Mouse (Mus musculus): ENCODE results near the gene Klhl11. TPM values are rescaled to one million over a fixed set of nuclear protein-coding genes. Genes with fewer than 3 reads are reported as not detected.

The Klhl11 gene
- polyA plus RNA-seq, 1 experiment: 2.3 TPM

- no peak for TF ChIP-seq POLR2A (IDR thresholded peaks at IDR 0.05; ENCODE audit: low read depth, low read length)
- TF ChIP-seq CTCF (conservative IDR thresholded peaks at IDR 0.05; ENCODE audit: insufficient read depth, insufficient read length, low read depth, low read length): no peak
- WGBS: 34% methylated on average over 9 of the region's 9 CpGs
- no peak for DNase-seq
- Histone ChIP-seq H3K27ac (ENCODE audit: insufficient read depth, low read depth, low read length) (no peak overlapping the region), H3K27me3 (replicated peaks; ENCODE audit: control insufficient read depth, insufficient read depth, low read length) (no peaks in the 10 kb centered on the region), H3K4me1 (ENCODE audit: control insufficient read depth, insufficient read depth, low read length) (no peaks in the 10 kb centered on the region), H3K4me3 (ENCODE audit: insufficient read depth, low read depth, low read length) (no peak overlapping the region), H3K36me3 (ENCODE audit: control insufficient read depth, insufficient read depth, low read length) (no peaks in the 10 kb centered on the region)
Measured at GRCm38 (mm10) chr11:100428612-100429199, 43.8 kb downstream of the Klhl11 start.

GRCm38 (mm10) chr11:100426820-100427219 is 45.7 kb downstream of the Klhl11 start:
- H3K27me3 ChIP-seq (replicated peaks; ENCODE audit: control insufficient read depth, insufficient read depth, low read length): no peaks in the 10 kb centered on the region
- DNase-seq: no peak
- H3K4me3 ChIP-seq (ENCODE audit: insufficient read depth, low read depth, low read length): no peak overlapping the region
- no peaks in the 10 kb centered on the region for H3K4me1 ChIP-seq (ENCODE audit: control insufficient read depth, insufficient read depth, low read length)
- no peak for TF ChIP-seq CTCF (conservative IDR thresholded peaks at IDR 0.05; ENCODE audit: insufficient read depth, insufficient read length, low read depth, low read length)
- H3K36me3 ChIP-seq (ENCODE audit: control insufficient read depth, insufficient read depth, low read length): no peaks in the 10 kb centered on the region
- 77% methylated on average over 3 of the region's 3 CpGs for WGBS
- H3K27ac ChIP-seq (ENCODE audit: insufficient read depth, low read depth, low read length): no peak overlapping the region

GRCm38 (mm10) chr11:100425851-100426250 is 46.7 kb downstream of the Klhl11 start:
- no peaks in the 10 kb centered on the region for H3K36me3 ChIP-seq (ENCODE audit: control insufficient read depth, insufficient read depth, low read length)

GRCm38 (mm10) chr11:100423836-100424235 is 48.7 kb downstream of the Klhl11 start:
- no peak for DNase-seq
- Histone ChIP-seq H3K36me3 (ENCODE audit: control insufficient read depth, insufficient read depth, low read length) (no peaks in the 10 kb centered on the region), H3K27me3 (replicated peaks; ENCODE audit: control insufficient read depth, insufficient read depth, low read length) (no peaks in the 10 kb centered on the region), H3K4me1 (ENCODE audit: control insufficient read depth, insufficient read depth, low read length) (no peaks in the 10 kb centered on the region), H3K27ac (ENCODE audit: insufficient read depth, low read depth, low read length) (no peak overlapping the region), H3K4me3 (ENCODE audit: insufficient read depth, low read depth, low read length) (no peak overlapping the region)
- TF ChIP-seq CTCF (conservative IDR thresholded peaks at IDR 0.05; ENCODE audit: insufficient read depth, insufficient read length, low read depth, low read length) (no peak), POLR2A (IDR thresholded peaks at IDR 0.05; ENCODE audit: low read depth, low read length) (no peak)
- 95% methylated on average over 7 of the region's 7 CpGs for WGBS

More at GRCm38 (mm10) chr11:100425851-100426250, 46.7 kb downstream of the Klhl11 start:
- H3K27ac ChIP-seq (ENCODE audit: insufficient read depth, low read depth, low read length): no peak overlapping the region
- TF ChIP-seq POLR2A (IDR thresholded peaks at IDR 0.05; ENCODE audit: low read depth, low read length) (no peak), CTCF (conservative IDR thresholded peaks at IDR 0.05; ENCODE audit: insufficient read depth, insufficient read length, low read depth, low read length) (peak; percentile 86)
- DNase-seq: peak; percentile 81
- 44% methylated on average over 7 of the region's 7 CpGs for WGBS
- no peaks in the 10 kb centered on the region for H3K4me1 ChIP-seq (ENCODE audit: control insufficient read depth, insufficient read depth, low read length)
- H3K27me3 ChIP-seq (replicated peaks; ENCODE audit: control insufficient read depth, insufficient read depth, low read length): no peaks in the 10 kb centered on the region
- H3K4me3 ChIP-seq (ENCODE audit: insufficient read depth, low read depth, low read length): no peak overlapping the region

- Histone ChIP-seq H3K4me3 (ENCODE audit: insufficient read depth, low read depth, low read length) (no peak overlapping the region), H3K27me3 (replicated peaks; ENCODE audit: control insufficient read depth, insufficient read depth, low read length) (no peaks in the 10 kb centered on the region), H3K4me1 (ENCODE audit: control insufficient read depth, insufficient read depth, low read length) (no peaks in the 10 kb centered on the region), H3K27ac (ENCODE audit: insufficient read depth, low read depth, low read length) (no peak overlapping the region), H3K36me3 (ENCODE audit: control insufficient read depth, insufficient read depth, low read length) (no peaks in the 10 kb centered on the region)
- no peak for TF ChIP-seq POLR2A (IDR thresholded peaks at IDR 0.05; ENCODE audit: low read depth, low read length)
- TF ChIP-seq CTCF (conservative IDR thresholded peaks at IDR 0.05; ENCODE audit: insufficient read depth, insufficient read length, low read depth, low read length): no peak
- 34% methylated on average over 8 of the region's 8 CpGs for WGBS
- no peak for DNase-seq
Measured at GRCm38 (mm10) chr11:100421537-100421936, 51.0 kb downstream of the Klhl11 start.

GRCm38 (mm10) chr11:100414914-100415822 is 57.4 kb downstream of the Klhl11 start, which contains the start of gene Fkbp10:
Gene Fkbp10, plus strand, starts transcription at chr11:100415697.
- H3K36me3 ChIP-seq (ENCODE audit: control insufficient read depth, insufficient read depth, low read length): no peaks in the 10 kb centered on the region
- no peaks in the 10 kb centered on the region for H3K4me1 ChIP-seq (ENCODE audit: control insufficient read depth, insufficient read depth, low read length)
- DNase-seq: peak; percentile 51
- H3K4me3 ChIP-seq (ENCODE audit: insufficient read depth, low read depth, low read length): peak within 1 kb of the TSS; percentile 72
- WGBS: 7% methylated on average over 31 of the region's 31 CpGs
- TF ChIP-seq POLR2A (IDR thresholded peaks at IDR 0.05; ENCODE audit: low read depth, low read length) (no peak), CTCF (conservative IDR thresholded peaks at IDR 0.05; ENCODE audit: insufficient read depth, insufficient read length, low read depth, low read length) (no peak)
- H3K27me3 ChIP-seq (replicated peaks; ENCODE audit: control insufficient read depth, insufficient read depth, low read length): no peaks in the 10 kb centered on the region
- H3K27ac ChIP-seq (ENCODE audit: insufficient read depth, low read depth, low read length): peak within 1 kb of the TSS; percentile 51

All from kidney, adult 2 months (tissue).